Mouse (Mus musculus) left cerebral cortex, postnatal 25 days (tissue): ENCODE measurements at regions not wholly inside any gene's neighbourhood (a gene's known extent, or its start where the extent isn't known, plus 50 kb on each side); places are given as distances from the start of the nearest gene placed in this dataset.
A peak's percentile ranks its signal among the peaks of the same experiment; 100 is the strongest.

Experiments used
- DNase-seq, 2 experiments: peaks; one replicate each; pipeline ENCODE4 v3.0.0; 2022; ENCODE audit warnings: low spot score in 2 of 2, mixed read lengths in 1 of 2
- intact Hi-C: fragments of 180-260 bp; cut with DNase I; formaldehyde crosslinking; loops from one replicate; pipeline ENCODE4 v1.15.1; 2025

DNA sequence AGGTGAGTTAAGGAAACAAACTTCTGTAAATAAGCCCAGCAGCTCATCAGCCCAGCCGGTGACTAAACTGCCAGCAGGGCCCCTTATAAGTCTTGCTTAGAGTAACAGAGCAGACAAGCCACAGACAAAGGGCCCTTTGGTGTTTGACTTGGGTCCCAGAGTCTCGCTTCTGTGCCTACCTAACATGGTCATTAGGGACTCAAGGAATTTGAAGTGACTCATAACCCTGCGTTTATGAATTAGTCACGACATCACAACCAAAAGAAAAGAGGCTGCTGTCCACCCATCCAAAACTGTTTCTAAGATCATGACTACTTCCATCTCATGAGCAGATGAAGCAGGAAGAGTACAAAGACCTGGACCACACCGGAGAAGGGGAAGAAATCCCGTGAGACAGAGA lies 227.5 kb upstream of the Fn1 start:
- intact Hi-C loops: no loop called here
- DNase-seq: no peak

GRCm38 (mm10) chr1:71876712-71877401 lies 223.9 kb upstream of the Fn1 start:
- intact Hi-C loops: no loop called here
- DNase-seq: no peak

DNA sequence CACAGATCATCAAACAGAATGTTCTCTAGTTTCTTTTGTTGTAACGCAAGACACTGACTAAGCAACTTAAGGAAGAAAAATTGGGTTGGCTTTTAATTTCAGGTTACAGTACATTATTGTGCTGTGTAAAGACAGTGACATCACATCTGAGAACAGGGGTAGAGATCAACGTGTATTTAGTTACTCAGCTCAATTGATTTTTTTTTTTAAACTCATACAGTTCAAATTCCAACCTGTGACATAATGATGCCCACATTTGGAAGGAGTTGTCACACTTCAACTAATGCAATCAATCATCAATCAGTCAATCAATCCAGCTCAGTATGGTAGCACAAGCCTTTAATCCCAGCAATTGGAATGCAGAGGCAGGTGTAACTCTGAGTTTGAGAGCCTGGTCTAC lies 221.0 kb upstream of the Fn1 start:
- no peak for DNase-seq
- intact Hi-C loops: no loop called here

GRCm38 (mm10) chr1:71865670-71866069 lies 212.7 kb upstream of the Fn1 start:
- DNase-seq: no peak
- intact Hi-C loops: no loop called here

DNA sequence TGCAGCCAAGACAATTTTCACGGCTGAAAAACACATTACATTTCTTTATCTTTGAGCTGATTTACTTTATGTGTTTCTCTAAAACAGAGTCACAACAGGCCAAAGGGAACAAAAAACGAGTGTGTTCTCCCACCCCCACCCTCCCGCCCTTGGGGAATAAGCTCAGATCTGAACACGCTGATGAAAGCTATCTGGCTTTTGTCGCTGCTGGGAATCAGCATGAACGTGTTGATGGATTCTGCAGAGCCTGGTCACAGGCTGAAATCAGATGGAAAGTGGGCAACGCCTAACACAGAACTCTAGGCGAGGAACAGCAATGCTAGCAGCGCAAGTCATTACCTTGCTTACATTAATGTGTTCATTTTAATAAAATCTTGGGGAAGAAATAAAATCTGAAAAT lies 211.7 kb upstream of the Fn1 start:
- no peak for DNase-seq
- intact Hi-C loops: no loop called here

DNA sequence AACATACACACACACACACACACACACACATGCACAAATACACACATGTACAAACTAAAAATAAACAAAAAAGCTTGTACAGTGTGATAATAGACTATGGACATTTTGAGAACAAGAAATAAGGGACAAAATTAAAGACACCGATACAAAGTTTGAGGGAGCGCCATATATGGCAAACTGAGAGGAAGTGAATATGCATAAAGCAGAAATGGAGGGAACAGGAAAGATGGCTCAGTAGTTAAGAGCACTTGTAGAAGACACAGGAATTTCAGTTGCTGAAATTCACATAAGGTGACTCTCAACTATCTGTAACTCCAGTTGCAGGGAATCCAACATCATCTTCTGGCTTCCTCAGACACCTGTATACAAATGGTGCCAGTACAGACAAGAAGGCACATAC lies 200.2 kb upstream of the Fn1 start:
- intact Hi-C loops: no loop called here
- DNase-seq: no peak

GRCm38 (mm10) chr1:71851268-71851667 lies 198.3 kb upstream of the Fn1 start:
- DNase-seq: no peak
- intact Hi-C loops: no loop called here

DNA sequence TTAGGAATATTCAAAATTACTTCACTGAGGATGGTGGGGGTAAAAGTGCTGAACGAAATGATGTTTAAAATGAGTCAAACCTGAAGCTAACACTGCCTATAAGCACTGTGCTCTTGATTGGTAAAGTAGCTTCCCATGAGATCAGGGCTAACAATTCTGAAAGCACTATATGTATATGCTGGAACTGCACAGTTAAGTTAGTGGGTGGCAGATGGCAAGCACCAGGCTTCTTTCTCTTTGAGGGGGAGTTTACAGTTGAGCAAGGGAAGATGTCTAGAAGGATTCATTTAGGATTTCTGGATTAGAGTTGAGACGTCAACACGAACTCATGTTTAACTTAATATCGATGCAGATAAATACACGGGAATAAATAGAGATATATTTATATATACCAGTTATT lies 195.7 kb upstream of the Fn1 start:
- DNase-seq: peak; percentile 12 to 74
- intact Hi-C loops: no loop called here

DNA sequence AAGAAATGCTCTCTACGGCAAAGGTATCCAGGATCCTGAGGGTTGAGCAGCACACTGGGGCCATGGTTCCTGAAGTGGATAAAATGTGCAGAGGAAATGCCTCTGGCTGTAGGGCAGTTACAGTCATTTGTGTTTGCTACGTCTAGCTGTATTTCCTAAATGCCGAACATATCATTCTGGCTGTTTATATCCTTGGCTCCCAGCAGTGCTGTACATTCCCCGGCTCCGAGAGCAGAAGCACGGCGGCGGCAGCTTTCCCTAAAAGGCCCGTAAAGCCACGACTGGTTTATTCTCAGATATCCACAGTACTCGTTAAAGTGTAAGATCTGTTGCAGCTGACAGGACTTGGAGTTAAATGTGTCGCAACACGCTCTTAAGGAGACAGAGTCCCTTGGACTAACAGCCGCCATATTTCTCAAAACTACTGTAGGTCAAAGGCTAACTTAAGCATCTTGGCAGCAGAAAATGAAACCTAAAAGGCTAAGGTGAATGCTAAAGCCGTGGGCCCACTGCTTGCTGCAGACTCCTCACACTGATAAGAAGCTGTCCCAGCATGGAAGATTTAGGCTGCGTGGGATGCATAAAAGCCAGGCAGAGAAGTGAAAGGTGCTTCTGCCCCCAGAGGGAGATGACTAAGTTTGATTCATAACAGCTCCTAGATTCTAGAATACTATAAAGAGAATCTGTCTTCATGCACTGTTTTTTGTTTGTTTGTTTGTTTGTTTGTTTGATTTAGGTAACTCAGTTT lies 192.1 kb upstream of the Fn1 start:
- peak; percentile 26 to 56 for DNase-seq
- intact Hi-C loops: no loop called here

DNA sequence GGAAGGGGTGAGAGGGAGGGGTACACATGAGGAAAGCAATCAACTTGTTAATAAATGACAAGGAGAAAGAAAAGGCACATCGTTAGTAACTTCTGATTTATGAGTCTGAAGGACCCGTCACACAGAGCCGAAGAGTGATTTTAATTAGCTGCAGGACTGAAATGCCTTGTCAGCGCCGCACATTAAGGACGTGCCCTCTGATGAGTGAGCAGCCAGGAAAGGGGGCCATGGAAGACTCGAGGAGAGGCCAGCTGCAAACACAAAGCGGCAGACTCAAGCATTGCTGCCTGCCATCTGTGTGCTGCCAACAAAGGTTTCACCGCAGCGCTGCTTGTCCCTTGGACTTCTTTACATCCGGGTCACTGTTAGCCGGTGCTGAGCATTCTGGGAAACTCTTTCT lies 184.8 kb upstream of the Fn1 start:
- DNase-seq: no peak

DNA sequence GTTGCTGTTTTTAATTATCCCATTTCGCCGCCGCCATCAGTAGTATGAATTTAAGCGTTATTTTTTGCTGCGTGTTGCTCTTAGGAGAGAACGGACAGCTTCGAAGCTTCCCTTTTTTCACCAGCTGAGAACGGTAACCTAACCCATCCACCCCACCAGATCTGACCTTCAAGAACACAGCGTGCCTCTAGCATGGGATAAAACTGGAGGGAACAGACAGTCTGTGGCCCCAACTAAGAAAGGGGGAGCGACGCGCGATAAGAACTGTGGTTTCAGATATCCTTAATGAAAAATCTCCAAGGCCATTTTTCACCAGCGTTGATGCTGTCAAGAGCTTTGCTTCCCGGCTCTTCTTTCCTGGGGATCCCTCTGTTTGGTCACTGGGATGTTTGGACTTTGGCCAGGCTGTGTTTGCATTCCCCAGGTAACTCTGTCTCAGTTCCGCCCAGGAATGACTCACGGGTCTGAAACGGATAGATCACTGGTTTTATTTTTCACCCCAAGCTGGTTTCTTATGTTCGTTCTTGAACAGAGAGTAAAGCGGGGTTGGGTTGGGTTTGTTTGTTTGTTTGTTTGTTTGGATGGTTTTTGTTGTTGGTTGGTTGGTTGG lies 184.1 kb upstream of the Fn1 start:
- DNase-seq: no peak
- intact Hi-C loops: no loop called here

More for the DNA sequence above, 184.8 kb upstream of the Fn1 start:
- intact Hi-C loops: no loop called here

GRCm38 (mm10) chr1:71830379-71830778 lies 177.4 kb upstream of the Fn1 start:
- intact Hi-C loops: no loop called here
- no peak for DNase-seq

DNA sequence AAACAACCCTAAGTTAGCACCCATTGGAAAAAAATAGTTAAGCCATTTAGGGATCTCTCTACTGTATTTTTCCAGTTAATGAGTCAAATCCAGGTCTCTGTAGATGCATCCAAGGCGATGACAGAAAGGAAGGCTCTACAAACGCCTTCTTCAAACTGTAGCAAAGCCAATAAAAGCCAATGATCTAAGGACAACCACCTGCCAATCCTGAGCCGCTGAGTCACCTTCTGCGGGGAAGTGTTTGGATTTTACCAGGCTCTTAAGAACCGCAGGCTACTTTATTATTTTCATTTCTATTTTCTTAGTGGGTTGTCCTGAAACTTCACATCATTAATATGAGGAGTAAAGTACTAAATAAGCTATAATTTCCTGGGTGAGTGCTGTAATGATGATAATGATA lies 171.4 kb upstream of the Fn1 start:
- intact Hi-C loops: no loop called here
- no peak for DNase-seq

DNA sequence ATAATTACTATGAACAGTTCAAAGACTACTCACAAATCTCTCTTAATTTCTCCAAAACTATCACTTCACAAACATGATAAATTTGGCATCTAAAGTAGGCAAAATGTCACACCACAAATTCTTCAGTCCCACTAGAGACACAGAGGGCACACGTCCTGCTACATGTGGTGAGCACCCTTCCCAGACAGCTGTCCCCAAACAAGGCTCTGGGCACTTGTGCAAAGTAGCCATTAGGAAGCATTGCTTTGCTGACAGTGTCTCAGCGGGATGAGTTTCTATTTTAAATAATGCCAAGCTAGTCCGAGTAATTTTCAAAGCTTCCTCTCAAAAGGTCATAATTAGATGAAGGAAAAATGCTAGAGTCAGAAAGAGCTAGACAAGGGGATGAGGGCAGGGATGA lies 169.1 kb upstream of the Fn1 start:
- intact Hi-C loops: no loop called here
- no peak for DNase-seq

DNA sequence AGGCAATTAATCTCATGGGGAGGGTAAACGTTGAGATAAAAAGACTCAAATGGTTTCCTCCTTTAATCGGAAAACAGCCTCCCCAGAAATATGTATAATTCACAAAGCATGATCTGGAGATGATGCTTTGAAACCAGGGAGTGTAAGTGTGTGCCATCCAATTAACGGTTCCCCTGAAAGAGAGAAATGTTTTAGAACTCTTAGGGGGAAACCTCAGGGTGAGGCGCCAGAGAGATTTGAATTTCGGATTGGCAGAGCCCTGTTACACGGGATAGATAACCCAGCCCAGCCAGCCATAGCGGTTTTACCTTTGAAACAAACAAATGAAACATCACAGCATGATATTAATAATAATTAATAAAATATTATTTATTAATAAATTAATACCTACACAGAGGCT lies 168.1 kb upstream of the Fn1 start:
- DNase-seq: no peak
- intact Hi-C loops: no loop called here

DNA sequence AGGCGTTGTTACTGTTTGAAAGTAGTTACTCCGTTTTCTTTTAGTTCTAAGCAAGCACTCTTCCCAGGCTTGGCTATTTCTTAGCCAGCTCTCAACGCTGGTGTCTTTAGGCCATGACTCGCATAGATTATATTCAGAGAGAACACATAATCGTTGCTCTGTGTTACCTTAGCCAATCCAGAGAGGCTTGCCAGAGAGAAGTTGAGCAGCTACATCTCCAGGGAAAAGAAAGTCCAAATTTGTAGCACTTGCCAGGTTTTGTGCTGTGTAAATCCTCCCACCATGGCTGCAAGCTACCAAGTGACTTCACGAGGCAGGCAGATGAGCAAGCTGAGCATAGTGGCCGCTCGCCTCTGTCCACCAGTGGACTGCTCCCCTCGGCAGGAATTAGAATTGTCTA lies 163.3 kb upstream of the Fn1 start:
- no peak for DNase-seq
- intact Hi-C loops: no loop called here

- no peak for DNase-seq
- intact Hi-C loops: no loop called here
Observed at GRCm38 (mm10) chr1:71814141-71814540, 161.1 kb upstream of the Fn1 start.

GRCm38 (mm10) chr1:71812171-71812695 lies 159.2 kb upstream of the Fn1 start:
- DNase-seq: no peak
- intact Hi-C loops: no loop called here

DNA sequence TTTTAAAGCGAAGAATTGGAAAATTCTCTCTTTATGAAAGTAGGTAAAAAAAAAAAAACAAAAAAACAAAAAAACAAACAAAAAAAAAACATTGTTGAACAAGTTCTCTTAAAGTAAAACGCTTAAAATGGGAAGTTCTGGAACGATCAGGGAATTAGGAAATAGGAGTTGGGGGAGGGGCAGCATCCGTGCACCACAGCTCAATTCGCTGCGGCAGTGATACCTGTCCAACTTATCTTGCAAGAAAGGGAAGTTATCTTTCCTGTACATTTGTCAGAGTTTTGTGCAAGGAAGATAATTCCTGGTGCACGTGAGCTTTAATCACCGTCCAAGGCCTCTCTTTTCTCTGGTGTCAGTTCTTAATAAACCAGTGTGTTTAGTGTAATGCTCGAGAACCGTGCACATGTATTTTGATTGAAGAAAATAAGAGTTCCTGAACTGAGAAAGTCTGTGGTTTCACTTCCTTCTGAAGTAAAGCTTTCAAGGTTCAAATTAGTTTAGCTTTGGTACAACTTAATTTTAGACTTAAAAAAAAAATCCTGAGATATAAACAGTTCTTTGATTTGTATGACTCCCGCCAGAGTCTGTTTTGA lies 158.3 kb upstream of the Fn1 start:
- no peak for DNase-seq
- intact Hi-C loops: no loop called here

GRCm38 (mm10) chr1:71808005-71808404 lies 155.0 kb upstream of the Fn1 start:
- intact Hi-C loops: no loop called here
- no peak for DNase-seq

GRCm38 (mm10) chr1:71807586-71807985 lies 154.6 kb upstream of the Fn1 start:
- DNase-seq: peak in 1 of 2 experiments; percentile 42
- intact Hi-C loops: no loop called here
